Mouse (Mus musculus) heart, postnatal 14 days (tissue): ENCODE data around the gene D630045J12Rik. TPM values are rescaled to one million over a fixed set of nuclear protein-coding genes. Genes with fewer than 3 reads are reported as not detected.
A peak's percentile ranks its signal among the peaks of the same experiment; 100 is the strongest.

ENCODE experiments used
- DNase-seq, 2 experiments: peaks; one replicate each; pipeline ENCODE4 v3.0.0; 2021 to 2022
- intact Hi-C: fragments of 180-260 bp; cut with DNase I; formaldehyde crosslinking; loops from one replicate; pipeline ENCODE4 v1.15.1; 2025
- total RNA-seq, 2 experiments: library from RNA; stranded (reverse); gene quantifications; 2 replicates each; pipeline ENCODE4 v1.2.3; 2021

D630045J12Rik gene
- total RNA-seq, 2 experiments from 2014 or later = 1.7 TPM

DNA sequence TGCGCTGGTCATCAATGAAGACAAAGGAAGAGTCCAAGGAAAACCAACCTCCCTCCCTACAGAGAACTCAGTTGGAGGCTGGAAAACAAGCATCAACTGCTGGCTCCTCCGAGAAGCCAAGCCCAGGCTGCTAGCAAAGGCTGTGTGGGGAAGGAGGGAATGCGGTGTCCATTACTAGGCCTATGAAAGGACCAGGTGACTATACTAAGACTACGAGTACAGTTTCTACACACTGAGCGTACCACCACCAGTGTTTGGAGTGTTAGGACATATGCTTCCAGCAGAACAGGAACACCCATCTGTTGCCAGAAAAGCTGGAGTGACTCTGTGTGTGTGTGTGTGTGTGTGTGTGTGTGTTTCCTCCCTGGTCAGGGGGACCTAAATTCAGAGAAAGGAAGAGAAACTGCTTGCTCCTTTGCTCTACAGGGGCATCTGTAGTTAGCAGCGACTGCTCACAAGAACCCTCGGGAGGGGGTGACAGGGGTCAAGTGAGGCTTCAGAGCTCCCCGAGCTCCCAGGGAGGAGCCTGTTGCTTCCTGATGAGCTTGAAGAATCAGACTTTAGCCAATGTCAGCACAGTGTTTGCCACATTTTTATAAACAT is 108.2 kb downstream of the D630045J12Rik start:
- intact Hi-C loops = no loop called here
- peak; percentile 36 to 51 for DNase-seq

GRCm38 (mm10) chr6:38144161-38144998 is 109.4 kb downstream of the D630045J12Rik start:
- peak; percentile 70 to 80 for DNase-seq
- intact Hi-C loops = no loop called here

DNA sequence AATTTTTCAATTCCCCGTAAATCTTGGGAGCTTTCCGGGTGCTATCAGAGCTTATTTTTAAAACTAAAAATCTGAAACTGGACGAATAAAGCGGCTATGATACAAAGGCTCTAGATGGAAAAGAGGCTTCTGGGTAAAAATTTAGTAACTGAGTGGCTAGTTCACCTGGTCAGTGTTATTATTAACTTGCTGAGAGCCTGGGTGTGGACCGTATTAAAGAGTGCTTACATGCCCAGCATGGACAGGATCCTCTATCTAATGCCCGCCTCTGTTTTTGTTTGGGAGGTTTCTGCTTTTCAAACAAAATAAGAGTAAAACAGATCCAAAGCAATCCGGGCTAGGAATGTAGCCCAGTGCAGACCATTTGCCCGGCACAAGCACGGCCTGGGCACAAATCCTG is 113.4 kb downstream of the D630045J12Rik start:
- intact Hi-C loops = no loop called here
- DNase-seq = no peak

- intact Hi-C loops = no loop called here
- DNase-seq = no peak
Measured at GRCm38 (mm10) chr6:38139086-38139485, 114.7 kb downstream of the D630045J12Rik start.

DNA sequence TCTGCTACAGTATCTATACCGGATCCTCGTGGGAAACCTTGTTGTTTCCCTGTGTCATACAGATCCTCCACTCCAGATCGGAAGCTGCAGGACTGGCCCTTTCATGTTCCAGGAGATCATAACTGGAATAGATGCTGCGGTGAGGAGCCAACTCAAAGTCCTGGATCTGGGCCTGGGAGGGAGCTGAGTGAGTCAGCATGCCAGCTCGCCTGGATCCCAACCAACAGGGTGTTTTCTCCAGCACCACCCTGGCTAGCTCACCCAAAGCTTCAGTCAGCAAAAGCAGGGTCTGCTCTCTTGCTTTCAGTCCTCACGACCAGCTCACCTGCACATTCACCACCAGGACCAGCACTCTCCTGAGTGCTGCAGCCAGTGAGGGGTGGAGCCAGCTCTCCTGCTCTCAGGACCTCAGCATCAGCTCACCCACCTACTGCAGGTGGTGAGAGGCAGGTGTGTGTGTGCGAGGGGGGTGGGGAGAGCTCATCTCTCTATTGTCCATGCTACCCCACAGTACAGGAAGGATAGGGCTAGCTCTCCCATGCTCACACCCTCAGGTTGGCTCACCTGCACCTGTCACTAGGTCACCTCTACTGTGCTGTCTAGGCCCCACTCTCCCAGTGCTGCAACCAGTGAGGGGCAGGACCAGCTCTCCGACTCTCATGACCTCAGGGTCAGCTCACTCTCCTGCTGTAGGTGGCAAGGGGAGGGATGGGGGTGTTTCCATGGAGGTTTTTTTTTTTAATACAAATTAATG is 118.8 kb downstream of the D630045J12Rik start:
- intact Hi-C loops = no loop called here
- DNase-seq = peak; percentile 57 to 66

DNA sequence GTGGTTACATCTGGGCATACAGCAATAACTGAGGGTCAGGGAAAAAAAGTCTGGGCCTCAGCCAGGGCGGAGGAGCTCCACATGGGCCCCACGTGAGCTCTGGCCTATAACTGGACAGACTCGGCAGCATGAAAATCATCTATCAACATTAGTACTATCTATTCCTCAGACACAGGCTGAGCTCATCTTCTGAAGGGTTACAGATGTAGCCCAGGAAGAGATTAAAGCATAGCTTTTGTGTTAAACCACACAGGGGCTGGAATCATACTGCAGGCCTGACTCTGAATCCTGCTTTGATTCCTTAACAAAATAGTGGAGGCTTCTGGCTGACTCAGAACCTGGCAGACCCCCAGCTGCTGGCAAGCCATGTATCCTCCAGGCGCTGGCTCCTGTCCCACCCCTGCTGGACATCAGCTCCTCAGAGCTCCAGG is 122.0 kb downstream of the D630045J12Rik start:
- intact Hi-C loops = no loop called here
- peak; percentile 65 to 79 for DNase-seq

- intact Hi-C loops = no loop called here
- no peak for DNase-seq
Measured at GRCm38 (mm10) chr6:38129883-38130282, 123.9 kb downstream of the D630045J12Rik start.

DNA sequence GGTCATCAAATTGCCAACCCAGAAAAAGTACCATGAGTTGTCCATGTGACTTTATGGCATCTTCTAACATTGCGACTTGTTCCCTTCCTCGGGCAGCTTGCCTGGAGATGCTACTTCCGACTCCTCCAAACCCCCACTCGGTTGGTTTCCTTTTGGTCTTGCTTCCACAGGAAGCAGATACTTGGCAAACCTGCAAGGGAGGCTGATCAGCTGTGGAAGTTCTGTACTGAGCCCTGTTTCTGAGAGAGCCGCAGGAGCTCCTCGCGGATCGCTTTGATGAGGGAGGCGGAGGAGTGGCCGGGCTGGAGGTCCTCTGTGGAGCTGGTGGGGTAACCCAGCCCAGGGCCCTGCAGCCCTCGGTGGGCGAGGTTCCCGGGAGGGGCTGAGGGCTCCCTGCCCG is 125.7 kb downstream of the D630045J12Rik start:
- intact Hi-C loops = no loop called here
- DNase-seq = no peak

- intact Hi-C loops = no loop called here
Measured at GRCm38 (mm10) chr6:38125462-38125861, 128.3 kb downstream of the D630045J12Rik start.

DNA sequence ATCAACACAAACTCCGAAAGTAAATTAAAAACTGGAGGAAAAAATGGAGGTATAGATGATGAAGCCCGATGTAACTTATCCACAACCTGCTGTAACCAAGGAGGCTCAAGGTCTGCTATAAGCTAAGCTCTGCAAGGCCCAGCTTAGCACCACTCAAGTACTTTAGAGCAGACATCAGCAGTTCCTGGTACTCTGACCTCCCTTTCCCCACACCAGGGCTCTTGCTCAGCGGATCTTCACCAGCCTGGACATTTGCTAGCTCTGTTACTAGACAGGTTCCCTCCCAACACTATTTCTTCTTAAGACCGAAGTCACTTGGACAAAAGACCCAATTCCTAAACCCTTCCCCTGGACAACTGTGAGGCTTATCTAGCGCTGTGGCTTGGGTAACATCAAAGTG is 128.9 kb downstream of the D630045J12Rik start:
- no peak for DNase-seq
- intact Hi-C loops = no loop called here

More at GRCm38 (mm10) chr6:38125462-38125861, 128.3 kb downstream of the D630045J12Rik start:
- no peak for DNase-seq

- intact Hi-C loops = no loop called here
- no peak for DNase-seq
Measured at GRCm38 (mm10) chr6:38124207-38124835, 129.5 kb downstream of the D630045J12Rik start, which contains the start of gene Atp6v0a4. Gene Atp6v0a4 (minus strand): TSS chr6:38124586.

GRCm38 (mm10) chr6:38123471-38124206 is 130.2 kb downstream of the D630045J12Rik start:
- intact Hi-C loops = no loop called here
- DNase-seq = no peak

DNA sequence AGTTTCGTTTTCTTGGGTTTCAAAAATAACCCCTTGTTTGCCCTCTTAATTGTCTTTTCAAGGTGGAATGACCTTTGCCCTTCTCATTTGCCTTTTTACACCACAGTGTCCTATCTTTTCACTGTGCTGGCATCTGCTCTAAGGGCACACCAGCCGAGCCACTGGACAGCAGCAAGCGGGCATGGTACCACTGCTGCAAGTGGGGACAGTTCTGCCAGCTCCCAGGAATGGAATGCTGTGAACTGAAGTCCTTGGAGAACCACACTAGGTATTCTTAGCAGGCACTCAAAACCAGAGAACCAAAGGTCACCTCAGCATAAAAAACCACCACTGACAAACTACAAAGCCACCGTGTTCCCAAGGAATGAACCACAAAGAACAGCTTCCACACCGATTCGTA is 131.0 kb downstream of the D630045J12Rik start:
- DNase-seq = no peak
- intact Hi-C loops = no loop called here

GRCm38 (mm10) chr6:38121843-38122242 is 132.0 kb downstream of the D630045J12Rik start:
- no peak for DNase-seq
- intact Hi-C loops = no loop called here

DNA sequence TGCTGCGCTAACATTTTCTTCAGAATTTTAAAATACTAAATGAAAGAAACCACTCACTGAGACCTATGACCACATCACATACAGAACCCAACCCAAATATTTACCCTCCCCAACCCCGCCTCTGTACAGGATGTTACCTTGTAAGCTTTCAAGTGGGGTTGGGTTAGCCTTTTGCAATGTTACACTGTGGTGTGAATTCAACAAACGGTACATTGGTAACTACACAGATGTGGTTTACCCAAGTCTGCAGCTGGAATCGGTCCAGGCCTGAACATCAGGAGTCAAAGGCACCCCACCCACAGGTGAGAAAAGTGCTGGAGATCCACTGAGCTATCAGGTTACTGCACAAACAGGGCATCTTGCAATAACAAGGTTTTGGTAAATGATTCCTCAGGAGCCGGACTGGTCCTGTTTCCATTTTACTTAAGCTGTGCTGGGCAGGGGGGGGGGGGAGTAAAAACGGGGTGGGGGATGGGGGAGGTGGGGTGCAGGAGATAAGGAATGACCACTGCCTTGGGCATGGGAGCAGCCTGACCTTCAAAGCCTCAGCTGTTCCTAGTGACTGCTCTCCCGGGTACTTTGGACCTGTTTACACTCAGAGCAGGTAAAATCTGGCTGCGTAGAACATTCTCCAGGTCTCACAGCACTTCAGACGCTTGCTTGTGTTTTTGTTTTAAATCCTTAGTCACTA is 133.0 kb downstream of the D630045J12Rik start:
- no peak for DNase-seq
- intact Hi-C loops = no loop called here

DNA sequence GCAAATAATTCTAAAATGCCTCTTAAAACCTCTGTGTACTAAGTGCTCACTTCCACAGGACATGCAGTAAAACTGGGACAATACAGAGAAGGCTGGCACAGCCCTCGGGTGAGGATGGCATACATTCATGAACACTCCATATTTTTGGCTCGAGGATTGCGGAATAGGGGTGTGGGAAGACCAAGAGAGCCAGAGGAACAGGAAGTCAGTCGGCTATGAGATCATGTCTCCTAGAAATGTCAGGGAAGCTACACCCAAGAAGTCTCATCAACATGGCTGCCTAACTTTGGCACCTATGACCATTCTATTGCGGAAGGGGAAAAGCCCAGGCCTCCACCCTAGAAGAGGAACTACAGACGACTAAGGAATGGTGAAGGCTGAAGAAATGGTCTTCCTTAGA is 135.5 kb downstream of the D630045J12Rik start:
- no peak for DNase-seq
- intact Hi-C loops = no loop called here

DNA sequence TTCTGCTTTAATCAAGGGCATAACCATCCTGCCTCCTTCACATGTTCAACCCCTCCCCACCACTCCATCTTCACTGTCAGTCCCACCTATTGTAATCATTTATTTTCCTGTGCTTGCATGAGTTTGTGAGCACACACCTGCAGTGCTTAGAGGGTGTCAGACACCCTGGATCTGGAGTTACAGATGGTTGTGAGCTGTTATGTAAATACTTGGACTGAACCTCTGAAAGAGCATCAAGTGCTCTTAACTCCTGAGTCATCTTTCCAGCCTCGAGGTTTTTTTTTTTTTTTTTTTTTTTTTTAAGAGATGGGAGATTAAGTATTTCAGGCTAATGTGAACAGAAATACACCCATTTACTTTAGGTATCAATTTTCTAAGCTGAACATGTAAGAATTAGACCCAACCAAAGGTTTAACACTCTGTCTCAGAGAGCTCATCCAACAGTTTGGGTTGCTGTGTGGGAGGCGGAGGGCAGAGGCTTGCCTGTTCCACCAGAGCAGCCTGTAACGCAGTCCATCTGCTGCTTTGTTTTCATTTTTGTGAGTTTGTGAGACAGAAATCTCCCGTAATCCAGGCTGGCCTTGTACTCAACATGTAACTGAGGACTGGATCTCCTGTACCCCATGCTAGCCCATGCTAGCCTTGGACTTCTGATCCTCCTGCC is 137.6 kb downstream of the D630045J12Rik start:
- DNase-seq = no peak
- intact Hi-C loops = no loop called here

GRCm38 (mm10) chr6:38110859-38111258 is 142.9 kb downstream of the D630045J12Rik start:
- intact Hi-C loops = no loop called here
- no peak for DNase-seq

DNA sequence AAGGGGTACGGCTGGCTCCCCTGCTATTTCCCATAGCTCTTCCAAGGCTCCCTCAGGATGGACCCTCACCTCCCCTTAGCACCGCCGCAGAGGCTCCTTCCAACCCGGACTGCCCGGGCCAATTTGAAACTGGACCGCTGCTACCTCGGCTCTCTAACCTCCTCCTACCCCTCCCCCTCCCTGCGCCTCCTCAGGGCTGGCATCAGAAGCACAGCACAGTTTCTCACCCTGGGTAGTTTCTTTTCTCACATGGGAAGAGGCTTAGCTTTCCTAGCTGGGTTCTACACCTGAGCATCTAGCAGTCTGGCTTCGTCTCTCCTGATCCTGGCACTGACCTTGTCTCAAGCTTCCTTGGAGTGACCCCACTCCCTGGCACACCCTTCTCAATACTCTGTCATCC is 143.9 kb downstream of the D630045J12Rik start:
- DNase-seq = no peak
- intact Hi-C loops = no loop called here
